Mouse (Mus musculus): ENCODE data around the gene Psme1. TPM values are rescaled to one million over a fixed set of nuclear protein-coding genes. Genes with fewer than 3 reads are reported as not detected.

Psme1 gene
- polyA plus RNA-seq, 1 experiment from 2014 or later: 170 TPM

GRCm38 (mm10) chr14:55598521-55599390 is 20.8 kb downstream of the Psme1 start:
- peaks cover 6% of the 10 kb centered on the region; the same call in 1 of the 2 replicates for H3K4me1 ChIP-seq (ENCODE audit: control insufficient read depth, insufficient read depth, low read length)
- 95% methylated on average over 21 of the region's 21 CpGs for WGBS
- no peak overlapping the region for H3K4me3 ChIP-seq (ENCODE audit: low read depth, low read length)
- H3K27ac ChIP-seq (ENCODE audit: low read length): no peak overlapping the region
- no peaks in the 10 kb centered on the region for H3K9me3 ChIP-seq (ENCODE audit: control insufficient read depth, low read depth, low read length)
- H3K9ac ChIP-seq (replicated peaks; ENCODE audit: low read depth, low read length): no peak overlapping the region
- no peak overlapping the region for H3K4me2 ChIP-seq (replicated peaks; ENCODE audit: low read depth, low read length)
- ATAC-seq (ENCODE audit: insufficient number of reproducible peaks, insufficient read depth, low FRiP score, low read depth): no peak
- H3K27me3 ChIP-seq (ENCODE audit: control insufficient read depth, insufficient read depth, low read length): no peaks in the 10 kb centered on the region
- H3K36me3 ChIP-seq (ENCODE audit: control insufficient read depth, insufficient read depth, low read length): peaks cover 71% of the 10 kb centered on the region

GRCm38 (mm10) chr14:55603271-55603632 is 25.3 kb downstream of the Psme1 start, which contains the start of gene Irf9:
Irf9 (plus strand) TSS chr14:55603571.
- Histone ChIP-seq H3K4me1 (ENCODE audit: control insufficient read depth, insufficient read depth, low read length) (peaks cover 10% of the 10 kb centered on the region; the same call in 1 of the 2 replicates), H3K4me2 (replicated peaks; ENCODE audit: low read depth, low read length) (peak within 1 kb of the TSS; percentile 49), H3K9ac (replicated peaks; ENCODE audit: low read depth, low read length) (0 out of 2 replicates have a peak within 1 kb of the TSS, but pooled peaks have one; percentile 11), H3K27ac (ENCODE audit: low read length) (peak within 1 kb of the TSS; percentile 79), H3K4me3 (ENCODE audit: low read depth, low read length) (peak within 1 kb of the TSS; percentile 29), H3K36me3 (ENCODE audit: control insufficient read depth, insufficient read depth, low read length) (peaks cover 59% of the 10 kb centered on the region), H3K9me3 (ENCODE audit: control insufficient read depth, low read depth, low read length) (no peaks in the 10 kb centered on the region), H3K27me3 (ENCODE audit: control insufficient read depth, insufficient read depth, low read length) (no peaks in the 10 kb centered on the region)
- no peak for ATAC-seq (ENCODE audit: insufficient number of reproducible peaks, insufficient read depth, low FRiP score, low read depth)
- 87% methylated on average over 7 of the region's 7 CpGs for WGBS

- peak overlapping the region; percentile 29 for H3K4me3 ChIP-seq (ENCODE audit: low read depth, low read length)
- H3K4me1 ChIP-seq (ENCODE audit: control insufficient read depth, insufficient read depth, low read length): peaks cover 10% of the 10 kb centered on the region; the same call in 1 of the 2 replicates
- peaks cover 56% of the 10 kb centered on the region for H3K36me3 ChIP-seq (ENCODE audit: control insufficient read depth, insufficient read depth, low read length)
- ATAC-seq (ENCODE audit: insufficient number of reproducible peaks, insufficient read depth, low FRiP score, low read depth): peak; percentile 93
- WGBS: 12% methylated on average over 19 of the region's 19 CpGs
- H3K4me2 ChIP-seq (replicated peaks; ENCODE audit: low read depth, low read length): peak overlapping the region; percentile 49
- H3K9me3 ChIP-seq (ENCODE audit: control insufficient read depth, low read depth, low read length): no peaks in the 10 kb centered on the region
- H3K27ac ChIP-seq (ENCODE audit: low read length): peak overlapping the region; percentile 79
- H3K9ac ChIP-seq (replicated peaks; ENCODE audit: low read depth, low read length): 0 out of 2 replicates have a peak overlapping the region, but pooled peaks have one; percentile 11
- no peaks in the 10 kb centered on the region for H3K27me3 ChIP-seq (ENCODE audit: control insufficient read depth, insufficient read depth, low read length)
These were observed 26.0 kb downstream of the Psme1 start for GRCm38 (mm10) chr14:55603633-55604576.

- H3K4me3 ChIP-seq (ENCODE audit: low read depth, low read length): no peak overlapping the region
- ATAC-seq (ENCODE audit: insufficient number of reproducible peaks, insufficient read depth, low FRiP score, low read depth): no peak
- H3K27ac ChIP-seq (ENCODE audit: low read length): no peak overlapping the region
- no peak overlapping the region; the same call in 1 of the 2 replicates for H3K4me2 ChIP-seq (replicated peaks; ENCODE audit: low read depth, low read length)
- no peaks in the 10 kb centered on the region for H3K27me3 ChIP-seq (ENCODE audit: control insufficient read depth, insufficient read depth, low read length)
- peaks cover 10% of the 10 kb centered on the region; the same call in 1 of the 2 replicates for H3K4me1 ChIP-seq (ENCODE audit: control insufficient read depth, insufficient read depth, low read length)
- 0 out of 2 replicates have a peak overlapping the region, but pooled peaks have one; percentile 11 for H3K9ac ChIP-seq (replicated peaks; ENCODE audit: low read depth, low read length)
- H3K36me3 ChIP-seq (ENCODE audit: control insufficient read depth, insufficient read depth, low read length): peaks cover 50% of the 10 kb centered on the region
- 92% methylated on average over 11 of the region's 11 CpGs for WGBS
- no peaks in the 10 kb centered on the region for H3K9me3 ChIP-seq (ENCODE audit: control insufficient read depth, low read depth, low read length)
These were observed 26.9 kb downstream of the Psme1 start for GRCm38 (mm10) chr14:55604823-55605222.

- H3K9ac ChIP-seq (replicated peaks; ENCODE audit: low read depth, low read length): no peak overlapping the region
- H3K4me2 ChIP-seq (replicated peaks; ENCODE audit: low read depth, low read length): no peak overlapping the region
- H3K4me1 ChIP-seq (ENCODE audit: control insufficient read depth, insufficient read depth, low read length): peaks cover 10% of the 10 kb centered on the region; the same call in 1 of the 2 replicates
- no peak overlapping the region for H3K27ac ChIP-seq (ENCODE audit: low read length)
- H3K36me3 ChIP-seq (ENCODE audit: control insufficient read depth, insufficient read depth, low read length): peaks cover 44% of the 10 kb centered on the region
- no peak overlapping the region for H3K4me3 ChIP-seq (ENCODE audit: low read depth, low read length)
- no peaks in the 10 kb centered on the region for H3K9me3 ChIP-seq (ENCODE audit: control insufficient read depth, low read depth, low read length)
- no peaks in the 10 kb centered on the region for H3K27me3 ChIP-seq (ENCODE audit: control insufficient read depth, insufficient read depth, low read length)
- WGBS: 91% methylated on average over 16 of the region's 16 CpGs
- no peak for ATAC-seq (ENCODE audit: insufficient number of reproducible peaks, insufficient read depth, low FRiP score, low read depth)
These were observed 28.0 kb downstream of the Psme1 start for GRCm38 (mm10) chr14:55605743-55606459.

- H3K4me3 ChIP-seq (ENCODE audit: low read depth, low read length): no peak overlapping the region
- no peaks in the 10 kb centered on the region for H3K9me3 ChIP-seq (ENCODE audit: control insufficient read depth, low read depth, low read length)
- H3K27me3 ChIP-seq (ENCODE audit: control insufficient read depth, insufficient read depth, low read length): no peaks in the 10 kb centered on the region
- WGBS: 94% methylated on average over 6 of the region's 6 CpGs
- H3K9ac ChIP-seq (replicated peaks; ENCODE audit: low read depth, low read length): no peak overlapping the region
- peaks cover 23% of the 10 kb centered on the region for H3K36me3 ChIP-seq (ENCODE audit: control insufficient read depth, insufficient read depth, low read length)
- no peak overlapping the region for H3K27ac ChIP-seq (ENCODE audit: low read length)
- H3K4me1 ChIP-seq (ENCODE audit: control insufficient read depth, insufficient read depth, low read length): peaks cover 8% of the 10 kb centered on the region; the same call in 1 of the 2 replicates
- ATAC-seq (ENCODE audit: insufficient number of reproducible peaks, insufficient read depth, low FRiP score, low read depth): no peak
- no peak overlapping the region for H3K4me2 ChIP-seq (replicated peaks; ENCODE audit: low read depth, low read length)
These were observed 30.4 kb downstream of the Psme1 start for GRCm38 (mm10) chr14:55608339-55608738.

- no peak for ATAC-seq (ENCODE audit: insufficient number of reproducible peaks, insufficient read depth, low FRiP score, low read depth)
- no peaks in the 10 kb centered on the region for H3K27me3 ChIP-seq (ENCODE audit: control insufficient read depth, insufficient read depth, low read length)
- H3K9me3 ChIP-seq (ENCODE audit: control insufficient read depth, low read depth, low read length): no peaks in the 10 kb centered on the region
- no peak overlapping the region for H3K4me3 ChIP-seq (ENCODE audit: low read depth, low read length)
- no peak overlapping the region for H3K4me2 ChIP-seq (replicated peaks; ENCODE audit: low read depth, low read length)
- no peaks in the 10 kb centered on the region for H3K4me1 ChIP-seq (ENCODE audit: control insufficient read depth, insufficient read depth, low read length)
- 68% methylated on average over 6 of the region's 6 CpGs for WGBS
- no peak overlapping the region for H3K27ac ChIP-seq (ENCODE audit: low read length)
- H3K9ac ChIP-seq (replicated peaks; ENCODE audit: low read depth, low read length): no peak overlapping the region
- H3K36me3 ChIP-seq (ENCODE audit: control insufficient read depth, insufficient read depth, low read length): peaks cover 1% of the 10 kb centered on the region; the same call in 1 of the 2 replicates
These were observed 35.4 kb downstream of the Psme1 start for GRCm38 (mm10) chr14:55613346-55613745.

Measured in stomach, embryonic 14.5 days (tissue).